Mouse (Mus musculus): ENCODE data around the gene Sp4.

Gene Sp4

GRCm38 (mm10) chr12:118264905-118265304, 36.3 kb downstream of the Sp4 start:
- no peak for DNase-seq (ENCODE audit: low spot score)

- no peak for DNase-seq (ENCODE audit: low spot score)
Observed at GRCm38 (mm10) chr12:118263878-118264277, 37.4 kb downstream of the Sp4 start.

GRCm38 (mm10) chr12:118255292-118255782, 45.9 kb downstream of the Sp4 start:
- DNase-seq (ENCODE audit: low spot score), result no peak

GRCm38 (mm10) chr12:118221182-118221581, 80.1 kb downstream of the Sp4 start:
- no peak for DNase-seq (ENCODE audit: low spot score)

GRCm38 (mm10) chr12:118220062-118220461, 81.2 kb downstream of the Sp4 start:
- no peak for DNase-seq (ENCODE audit: low spot score)

GRCm38 (mm10) chr12:118212163-118212562, 89.1 kb downstream of the Sp4 start:
- no peak for DNase-seq (ENCODE audit: low spot score)

- DNase-seq (ENCODE audit: low spot score), result peak; percentile 82
Observed at GRCm38 (mm10) chr12:118198386-118199093, 102.7 kb downstream of the Sp4 start, which contains the start of gene Dnah11. Gene Dnah11, minus strand, starts transcription at chr12:118199043.

GRCm38 (mm10) chr12:118196583-118196982, 104.7 kb downstream of the Sp4 start:
- DNase-seq (ENCODE audit: low spot score), result no peak

GRCm38 (mm10) chr12:118189535-118189934, 111.7 kb downstream of the Sp4 start:
- DNase-seq (ENCODE audit: low spot score), result no peak

- no peak for DNase-seq (ENCODE audit: low spot score)
Observed at GRCm38 (mm10) chr12:118187663-118188062, 113.6 kb downstream of the Sp4 start.

- no peak for DNase-seq (ENCODE audit: low spot score)
Observed at GRCm38 (mm10) chr12:118186881-118187489, 114.3 kb downstream of the Sp4 start.

GRCm38 (mm10) chr12:118186120-118186880, 114.9 kb downstream of the Sp4 start:
- no peak for DNase-seq (ENCODE audit: low spot score)
